ENCODE assay signal across 22 mouse cellular contexts in genomic region chr2:51880143-51880542, GRCm38 (mm10). TPM values are rescaled to one million over a fixed set of nuclear protein-coding genes. Genes with fewer than 3 reads are reported as not detected.
A peak's percentile ranks its signal among the peaks of the same experiment; 100 is the strongest.
DNase-seq lines count a peak whose midpoint lies in the region; ATAC-seq lines count a peak whose summit lies in the region.
"Had no signal": no experiment of that assay in that cellular context is flagged by ENCODE, and none has a peak within 500 bp of the region (broad histone marks: within the 10 kb centered on the region; RNA-seq: fewer than 3 reads in every experiment).

No protein-coding gene starts in this region.

- H3K9ac ChIP-seq in midbrain, embryonic 15.5 days, result no peak overlapping the region
- H3K9ac ChIP-seq: embryonic facial prominence, embryonic 12.5 days; heart, embryonic 15.5 days; hindbrain, embryonic 13.5 days had no signal

- WGBS in midbrain, embryonic 15.5 days, result 63% methylated on average over 1 of the region's 1 CpGs

- no peak overlapping the region for H3K27ac ChIP-seq in midbrain, embryonic 15.5 days
- H3K27ac ChIP-seq: embryonic facial prominence, embryonic 12.5 days; heart, adult 2 months; heart, embryonic 15.5 days; hindbrain, embryonic 13.5 days; hindbrain, postnatal 0 days had no signal

- ATAC-seq in frontal cortex, adult (ENCODE audit: low TSS enrichment), result peak; percentile 81
- ATAC-seq in midbrain, embryonic 15.5 days (replicated peaks), result no peak
- ATAC-seq: forebrain, embryonic 16.5 days; hindbrain, postnatal 0 days; Patski had no signal

- no peaks in the 10 kb centered on the region for H3K36me3 ChIP-seq in midbrain, embryonic 15.5 days (replicated peaks)
- H3K36me3 ChIP-seq: embryonic facial prominence, embryonic 12.5 days; heart, embryonic 15.5 days; hindbrain, embryonic 13.5 days had no signal

- H3K9me3 ChIP-seq in midbrain, embryonic 15.5 days, result no peaks in the 10 kb centered on the region
- H3K9me3 ChIP-seq: embryonic facial prominence, embryonic 12.5 days; heart, embryonic 15.5 days; hindbrain, embryonic 13.5 days had no signal

- H3K4me3 ChIP-seq in midbrain, embryonic 15.5 days, result no peak overlapping the region
- H3K4me3 ChIP-seq: embryonic facial prominence, embryonic 12.5 days; heart, adult 2 months; heart, embryonic 15.5 days; hindbrain, embryonic 13.5 days had no signal

- peak; percentile 4 for DNase-seq in adrenal gland, adult 8-10 months
- DNase-seq in adrenal gland, postnatal 4 days (ENCODE audit: low spot score in 2 of 2), result no peak
- DNase-seq in frontal cortex, postnatal 25 days (ENCODE audit: low spot score in 2 of 2), result no peak
- DNase-seq in right cerebral cortex, adult 18-20 months, result peak; percentile 10
- DNase-seq in right cerebral cortex, postnatal 10 days (ENCODE audit: low spot score in 2 of 2), result no peak
- DNase-seq: adrenal gland, postnatal 14 days; cerebellum, adult 8-10 months; cerebellum, postnatal 14 days; embryo, embryonic 11 days; gastrocnemius, postnatal 10 days; heart, adult 2 months; heart, postnatal 14 days; kidney, adult 11 months had no signal

- H3K4me1 ChIP-seq in midbrain, embryonic 15.5 days, result no peaks in the 10 kb centered on the region
- H3K4me1 ChIP-seq: embryonic facial prominence, embryonic 12.5 days; heart, embryonic 15.5 days; hindbrain, embryonic 13.5 days had no signal

- H3K4me2 ChIP-seq in midbrain, embryonic 15.5 days, result no peak overlapping the region
- H3K4me2 ChIP-seq: embryonic facial prominence, embryonic 12.5 days; heart, embryonic 11.5 days; heart, embryonic 15.5 days; hindbrain, embryonic 13.5 days had no signal

- no peaks in the 10 kb centered on the region for H3K27me3 ChIP-seq in midbrain, embryonic 15.5 days (replicated peaks)
- H3K27me3 ChIP-seq: embryonic facial prominence, embryonic 12.5 days; heart, embryonic 15.5 days; hindbrain, embryonic 13.5 days; Patski had no signal

RNA-seq across cellular contexts. Expression of gene Rbm43, which starts 54.8 kb away (rescaled TPM):
- total RNA-seq in adrenal gland, adult 8-10 months (2022), result 10 to 100 TPM; 14.1 to 24.5 (median 19.6) TPM
- 10 to 100 TPM; 23.2 to 23.3 TPM for total RNA-seq in adrenal gland, postnatal 4 days (2021)
- 5.1 and 6.1 TPM in 2 replicates for polyA plus RNA-seq in midbrain, embryonic 15.5 days (2015; fragmentation: Nextera tagmentation; extraction: Ambion mirVana)

Comparison
In these comparisons a context has a peak if more than half of its experiments do, and no peak if none do; other contexts are left out.
1. DNase-seq: peak in adrenal gland, adult 8-10 months (single experiment) and right cerebral cortex, adult 18-20 months (single experiment); none in adrenal gland, postnatal 4 days (0 of 2), frontal cortex, postnatal 25 days (0 of 2) and right cerebral cortex, postnatal 10 days (0 of 2).